Mouse (Mus musculus) C2C12 (cell line): ENCODE results near the gene Thbs3.

Experiments used
- CEBPB ChIP-seq: IDR thresholded peaks from one replicate; pipeline ENCODE4 v1.6.1; 2011; ENCODE audit warnings: low read depth, mild to moderate bottlenecking, control low read depth, moderate library complexity
- CTCF ChIP-seq: IDR thresholded peaks from one replicate; pipeline ENCODE4 v1.5.1; 2011; ENCODE audit not compliant: control insufficient read depth, insufficient read depth, insufficient read length
- MAX ChIP-seq: IDR thresholded peaks from one replicate; pipeline ENCODE4 v1.6.1; 2011; ENCODE audit warnings: mild to moderate bottlenecking, control low read depth

GRCm38 (mm10) chr3:89195979-89196877 lies 18.8 kb upstream of the Thbs3 start:
- peak; percentile 25 for TF ChIP-seq CTCF
- TF ChIP-seq CEBPB: no peak
- TF ChIP-seq MAX: peak; percentile 36
